Mouse (Mus musculus): ENCODE results near the gene Nfe2l2. TPM values are rescaled to one million over a fixed set of nuclear protein-coding genes. Genes with fewer than 3 reads are reported as not detected.

Nfe2l2 gene
- polyA plus RNA-seq, 1 experiment: 20.0 TPM

- no peak for DNase-seq (ENCODE audit: low read depth in 1 of 2, low spot score in 2 of 2)
- H3K4me3 ChIP-seq (ENCODE audit: extremely low read depth, insufficient read depth, insufficient read length): no peak overlapping the region
- TF ChIP-seq POLR2A (IDR thresholded peaks at IDR 0.05; ENCODE audit: low read depth, low read length) (no peak), CTCF (IDR thresholded peaks at IDR 0.05; ENCODE audit: extremely low read depth, insufficient read depth, insufficient read length, insufficient replicate concordance) (no peak)
- peaks cover 3% of the 10 kb centered on the region; the same call in 1 of the 2 replicates for H3K4me1 ChIP-seq (ENCODE audit: control insufficient read depth, insufficient read depth, insufficient read length)
- 83% methylated on average over 6 of the region's 6 CpGs for WGBS
- no peak overlapping the region for H3K27ac ChIP-seq (ENCODE audit: insufficient read depth, low read length)
- H3K36me3 ChIP-seq (ENCODE audit: control insufficient read depth, insufficient read depth, low read length): no peaks in the 10 kb centered on the region
- H3K27me3 ChIP-seq (ENCODE audit: control insufficient read depth, insufficient read depth, low read length): no peaks in the 10 kb centered on the region
Observed at GRCm38 (mm10) chr2:75632043-75632442, 72.4 kb downstream of the Nfe2l2 start.

- TF ChIP-seq POLR2A (IDR thresholded peaks at IDR 0.05; ENCODE audit: low read depth, low read length): no peak
- no peak for TF ChIP-seq CTCF (IDR thresholded peaks at IDR 0.05; ENCODE audit: extremely low read depth, insufficient read depth, insufficient read length, insufficient replicate concordance)
- no peak overlapping the region for H3K27ac ChIP-seq (ENCODE audit: insufficient read depth, low read length)
- 63% methylated on average over 6 of the region's 6 CpGs for WGBS
Observed at GRCm38 (mm10) chr2:75631421-75631820, 73.0 kb downstream of the Nfe2l2 start.

GRCm38 (mm10) chr2:75628487-75628886, 76.0 kb downstream of the Nfe2l2 start:
- H3K4me1 ChIP-seq (ENCODE audit: control insufficient read depth, insufficient read depth, insufficient read length): no peaks in the 10 kb centered on the region
- TF ChIP-seq POLR2A (IDR thresholded peaks at IDR 0.05; ENCODE audit: low read depth, low read length) (no peak), CTCF (IDR thresholded peaks at IDR 0.05; ENCODE audit: extremely low read depth, insufficient read depth, insufficient read length, insufficient replicate concordance) (no peak)
- WGBS: 95% methylated on average over 8 of the region's 8 CpGs
- no peak for DNase-seq (ENCODE audit: low read depth in 1 of 2, low spot score in 2 of 2)
- no peak overlapping the region for H3K4me3 ChIP-seq (ENCODE audit: extremely low read depth, insufficient read depth, insufficient read length)
- H3K27ac ChIP-seq (ENCODE audit: insufficient read depth, low read length): no peak overlapping the region
- no peaks in the 10 kb centered on the region for H3K27me3 ChIP-seq (ENCODE audit: control insufficient read depth, insufficient read depth, low read length)
- no peaks in the 10 kb centered on the region for H3K36me3 ChIP-seq (ENCODE audit: control insufficient read depth, insufficient read depth, low read length)

More at GRCm38 (mm10) chr2:75631421-75631820, 73.0 kb downstream of the Nfe2l2 start:
- Histone ChIP-seq H3K36me3 (ENCODE audit: control insufficient read depth, insufficient read depth, low read length) (no peaks in the 10 kb centered on the region), H3K27me3 (ENCODE audit: control insufficient read depth, insufficient read depth, low read length) (no peaks in the 10 kb centered on the region), H3K4me1 (ENCODE audit: control insufficient read depth, insufficient read depth, insufficient read length) (no peaks in the 10 kb centered on the region), H3K4me3 (ENCODE audit: extremely low read depth, insufficient read depth, insufficient read length) (no peak overlapping the region)
- DNase-seq (ENCODE audit: low read depth in 1 of 2, low spot score in 2 of 2): no peak

GRCm38 (mm10) chr2:75626597-75627440, 77.6 kb downstream of the Nfe2l2 start:
- H3K4me1 ChIP-seq (ENCODE audit: control insufficient read depth, insufficient read depth, insufficient read length): no peaks in the 10 kb centered on the region
- H3K4me3 ChIP-seq (ENCODE audit: extremely low read depth, insufficient read depth, insufficient read length): no peak overlapping the region
- no peak for DNase-seq (ENCODE audit: low read depth in 1 of 2, low spot score in 2 of 2)
- H3K36me3 ChIP-seq (ENCODE audit: control insufficient read depth, insufficient read depth, low read length): no peaks in the 10 kb centered on the region
- H3K27me3 ChIP-seq (ENCODE audit: control insufficient read depth, insufficient read depth, low read length): no peaks in the 10 kb centered on the region
- no peak for TF ChIP-seq CTCF (IDR thresholded peaks at IDR 0.05; ENCODE audit: extremely low read depth, insufficient read depth, insufficient read length, insufficient replicate concordance)
- TF ChIP-seq POLR2A (IDR thresholded peaks at IDR 0.05; ENCODE audit: low read depth, low read length): no peak
- WGBS: 89% methylated on average over 6 of the region's 6 CpGs
- H3K27ac ChIP-seq (ENCODE audit: insufficient read depth, low read length): no peak overlapping the region

Other genes with a start within 250 kb of the Nfe2l2 start
- 12.4 and 15.7 TPM in 2 replicates for gene Hnrnpa3, start 45.4 kb downstream of the Nfe2l2 start, polyA plus RNA-seq (2012; rRNA removed)
- gene Agps, start 127.5 kb upstream of the Nfe2l2 start, polyA plus RNA-seq (2012; rRNA removed): 3.5 and 5.1 TPM in 2 replicates
- 1.8 and 2.6 TPM in 2 replicates for gene Ttc30b, start 233.9 kb upstream of the Nfe2l2 start, polyA plus RNA-seq (2012; rRNA removed)